Mouse (Mus musculus) large intestine, adult 2 months (tissue): ENCODE results near the gene Ostm1. TPM values are rescaled to one million over a fixed set of nuclear protein-coding genes. Genes with fewer than 3 reads are reported as not detected.

Experiments
- DNase-seq: peaks from one replicate; pipeline ENCODE4 v3.0.0-alpha.2; 2012; ENCODE audit warnings: low read depth, low spot score
- WGBS: fragments of 180-500 bp; shearing (Covaris S2); methylation state at CpG from one replicate; pipeline ENCODE4 v1.1.7; 2018; 5-methylcytosine and 5-hydroxymethylcytosine counted together
- polyA plus RNA-seq: library from polyadenylated mRNA; depleted of rRNA; stranded (reverse); fragments of >200 nt; gene quantifications from 2 replicates; pipeline ENCODE4 v1.2.3, GENCODE M21; 2012

Gene Ostm1
- polyA plus RNA-seq, 1 experiment: 8.3 TPM

GRCm38 (mm10) chr10:42581694-42582565 is 1.7 kb upstream of the Ostm1 start:
- 6% methylated on average over 45 of the region's 45 CpGs for WGBS
- no peak for DNase-seq

DNA sequence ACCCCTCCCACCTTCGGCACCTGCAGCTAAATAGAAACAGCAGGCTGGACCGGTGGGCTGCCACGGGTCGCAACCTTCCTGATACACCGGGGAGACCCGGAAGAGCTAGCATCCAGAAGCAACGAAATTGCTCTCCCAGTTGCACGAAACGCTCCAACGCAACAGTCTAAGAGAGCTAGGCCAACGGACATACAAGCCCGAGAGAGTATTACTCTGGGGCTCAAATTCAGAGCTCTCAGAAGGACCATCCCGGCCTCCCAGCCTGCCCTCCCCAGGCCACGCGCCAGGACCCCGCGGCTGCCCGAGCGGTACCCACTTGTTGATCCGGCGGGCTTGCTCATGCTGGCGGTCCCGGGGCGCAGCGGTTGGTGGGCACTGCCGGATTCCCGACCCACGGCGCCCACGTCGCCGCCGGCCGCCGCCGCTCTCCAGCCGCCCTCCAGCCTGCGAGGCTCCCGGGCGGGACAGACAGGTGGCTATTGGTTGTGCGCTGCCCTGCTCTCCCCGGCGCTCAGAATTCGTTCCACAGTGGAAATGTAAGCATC is 984 bp upstream of the Ostm1 start:
- no peak for DNase-seq
- 2% methylated on average over 44 of the region's 44 CpGs for WGBS

DNA sequence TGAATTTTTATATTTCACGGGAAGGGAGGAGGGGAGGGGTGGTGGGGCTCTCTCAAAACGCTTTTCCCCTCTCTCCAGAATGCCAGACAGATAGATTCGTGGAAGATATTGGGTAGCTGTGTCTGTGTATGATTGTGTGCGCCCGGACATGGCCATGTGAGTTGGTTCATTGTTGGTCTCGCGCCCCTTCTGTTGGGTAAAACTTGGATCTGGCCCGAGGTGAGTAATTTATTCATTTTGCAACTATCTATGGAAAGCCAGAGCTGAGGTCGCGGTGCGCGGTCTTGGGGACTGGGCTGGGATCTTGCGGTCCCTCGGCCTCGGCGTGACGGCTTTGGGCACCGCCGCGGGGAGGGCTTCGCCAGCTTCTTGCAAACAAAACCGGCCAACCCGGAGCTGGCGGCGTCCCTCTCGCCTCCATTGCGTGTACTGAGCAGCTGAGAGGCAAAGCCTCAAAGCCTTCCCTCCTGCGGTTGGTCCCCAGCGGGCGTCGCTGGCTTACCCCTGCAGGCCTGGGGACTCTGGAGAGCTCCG is 347 bp downstream of the Ostm1 start:
- 4% methylated on average over 32 of the region's 32 CpGs for WGBS
- DNase-seq: no peak

GRCm38 (mm10) chr10:42584436-42584983 is 888 bp downstream of the Ostm1 start:
- DNase-seq: no peak
- 5% methylated on average over 37 of the region's 37 CpGs for WGBS

GRCm38 (mm10) chr10:42585156-42585555 is 1.5 kb downstream of the Ostm1 start:
- WGBS: 5% methylated on average over 8 of the region's 8 CpGs
- DNase-seq: no peak

GRCm38 (mm10) chr10:42585596-42586305 is 2.1 kb downstream of the Ostm1 start:
- 10% methylated on average over 22 of the region's 22 CpGs for WGBS
- DNase-seq: no peak

DNA sequence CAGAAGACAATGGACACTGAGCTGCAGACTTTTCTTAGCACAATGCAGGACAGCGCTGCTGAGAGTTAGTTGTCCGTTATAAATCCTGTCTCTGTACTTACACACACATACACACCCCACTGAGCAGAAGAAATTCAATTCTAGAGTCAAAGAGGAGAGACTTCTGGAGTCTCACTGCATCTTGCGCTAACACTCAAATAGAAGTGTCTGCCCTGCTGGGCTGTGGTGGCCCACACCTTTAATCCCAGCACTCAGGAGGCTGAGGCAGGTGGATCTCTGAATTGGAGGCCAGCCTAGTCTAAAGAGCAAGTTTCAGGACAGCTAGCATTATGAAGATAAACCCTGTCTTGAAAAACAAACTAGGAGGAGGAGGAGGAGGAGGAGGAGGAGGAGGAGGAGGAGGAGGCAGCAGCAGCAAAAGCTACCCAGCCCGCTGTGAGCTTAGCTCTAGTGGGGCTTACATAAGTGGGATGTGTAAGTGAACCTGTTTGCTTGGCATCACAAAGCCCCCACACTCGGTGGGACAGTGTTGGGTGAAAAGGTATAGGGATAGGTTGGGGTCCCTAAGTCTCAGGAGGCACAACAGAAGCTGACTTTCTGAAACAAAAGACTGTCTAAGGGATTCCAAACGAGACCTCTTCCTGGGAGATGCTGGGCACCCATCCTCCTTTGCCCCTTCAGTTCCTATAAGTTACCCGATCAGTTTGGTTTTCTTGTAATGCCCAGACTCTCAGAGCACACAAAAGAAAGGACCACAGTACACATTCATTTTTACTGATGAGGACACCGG is 4.5 kb downstream of the Ostm1 start:
- 4% methylated on average over 8 of the region's 8 CpGs for WGBS
- no peak for DNase-seq

DNA sequence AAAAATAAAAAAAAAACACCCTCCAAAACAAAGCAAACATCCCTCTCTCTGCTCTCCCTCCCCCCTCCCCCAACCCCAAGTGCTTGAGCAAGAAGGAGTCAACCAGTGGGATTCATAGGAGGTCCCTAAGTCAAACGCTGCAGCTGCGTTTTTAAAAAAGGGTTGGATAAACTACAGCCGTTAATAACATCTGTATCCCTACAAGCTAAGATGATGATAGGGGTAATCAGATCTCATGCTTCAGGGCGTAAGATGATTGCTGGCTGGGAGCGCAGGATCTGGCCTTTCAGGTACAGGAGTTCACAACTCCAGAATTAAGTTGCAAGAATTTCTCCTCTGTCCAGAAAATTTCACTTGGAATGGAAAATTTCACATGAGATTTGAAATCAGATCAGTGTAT is 5.9 kb downstream of the Ostm1 start:
- 13% methylated on average over 5 of the region's 5 CpGs for WGBS
- no peak for DNase-seq

- 5% methylated on average over 19 of the region's 19 CpGs for WGBS
- DNase-seq: no peak
Measured at GRCm38 (mm10) chr10:42590261-42591184, 6.9 kb downstream of the Ostm1 start.

- DNase-seq: no peak
- WGBS: 1% methylated on average over 67 of the region's 67 CpGs
Measured at GRCm38 (mm10) chr10:42591185-42591992, 7.8 kb downstream of the Ostm1 start.

GRCm38 (mm10) chr10:42591993-42592686 is 8.5 kb downstream of the Ostm1 start:
- DNase-seq: no peak
- WGBS: 4% methylated on average over 25 of the region's 25 CpGs

DNA sequence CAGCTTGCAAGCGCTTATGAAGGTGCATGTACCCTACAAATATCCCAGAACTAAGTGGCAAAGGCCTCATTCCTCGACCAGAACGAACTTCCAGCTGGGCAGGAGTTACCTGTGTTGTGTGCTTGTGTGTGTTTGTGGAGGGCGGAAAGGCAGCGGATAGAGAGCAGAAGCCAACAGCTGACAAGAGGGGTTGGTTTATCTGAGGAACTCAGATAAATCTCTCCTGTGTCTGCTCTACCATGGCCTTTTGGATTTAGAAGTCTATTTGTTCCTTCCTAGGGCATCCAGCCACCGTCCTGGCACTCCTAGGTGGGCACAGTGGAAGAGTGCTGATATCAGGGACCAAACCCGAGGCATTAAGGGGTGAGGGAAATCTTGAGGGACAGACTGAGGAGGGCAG is 9.6 kb downstream of the Ostm1 start:
- DNase-seq: no peak
- 31% methylated on average over 7 of the region's 7 CpGs for WGBS

- 64% methylated on average over 8 of the region's 8 CpGs for WGBS
- DNase-seq: no peak
Measured at GRCm38 (mm10) chr10:42598615-42599014, 15.0 kb downstream of the Ostm1 start.

DNA sequence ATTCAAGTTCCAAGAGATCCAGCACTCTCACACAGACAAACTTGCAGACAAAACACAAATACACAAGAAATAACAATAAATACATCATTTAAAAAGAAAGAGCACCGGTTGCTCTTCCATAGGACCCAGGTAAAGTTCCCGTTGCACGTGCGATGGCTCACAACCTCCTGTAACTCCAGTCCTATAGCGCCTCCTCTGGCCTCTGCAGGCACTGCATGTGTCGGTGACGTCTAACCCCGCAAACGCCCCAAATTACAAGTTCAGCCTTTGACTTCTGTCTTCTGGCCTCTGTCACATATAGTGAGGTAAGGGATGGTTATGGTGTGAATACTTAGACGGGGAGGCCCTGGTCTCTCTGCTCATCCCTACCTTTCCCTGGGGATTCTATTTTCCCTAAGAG is 17.9 kb downstream of the Ostm1 start:
- no peak for DNase-seq
- 27% methylated on average over 10 of the region's 10 CpGs for WGBS

GRCm38 (mm10) chr10:42604874-42605273 is 21.3 kb downstream of the Ostm1 start:
- 70% methylated on average over 2 of the region's 2 CpGs for WGBS
- no peak for DNase-seq

- no peak for DNase-seq
- WGBS: 82% methylated on average over 4 of the region's 4 CpGs
Measured at GRCm38 (mm10) chr10:42606757-42607156, 23.1 kb downstream of the Ostm1 start.

DNA sequence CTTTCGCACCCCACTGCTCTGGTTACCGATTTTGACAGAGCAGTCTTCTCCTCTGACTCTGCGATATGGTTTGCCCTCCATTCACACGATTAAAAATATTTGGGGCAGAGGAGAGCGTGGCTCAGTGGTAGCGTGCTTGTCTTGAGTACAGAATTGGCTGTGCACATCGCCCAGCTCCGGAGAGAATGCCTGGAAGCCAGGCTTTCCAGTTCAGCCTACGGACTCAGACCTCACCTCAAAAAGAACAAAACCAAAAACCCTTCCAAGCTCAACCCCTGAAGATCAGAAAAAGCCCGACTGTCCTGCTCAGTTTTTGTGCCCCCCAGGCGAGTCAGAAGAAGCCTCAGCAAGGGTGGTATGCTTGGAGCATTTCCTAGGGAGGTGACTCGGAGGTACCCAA is 29.5 kb downstream of the Ostm1 start:
- DNase-seq: no peak
- WGBS: 14% methylated on average over 12 of the region's 12 CpGs
